Mouse (Mus musculus) frontal cortex, adult 2 months (tissue): Measurements from ENCODE around the gene Rbbp4. TPM values are rescaled to one million over a fixed set of nuclear protein-coding genes. Genes with fewer than 3 reads are reported as not detected.
"Not testable (repeated sequence)": the region's sequence is repeated elsewhere in the genome, so short reads cannot be mapped to it uniquely, and the experiment has no call there.

Experiments used
- DNase-seq, 2 experiments: peaks; one replicate each; pipeline ENCODE4 v3.0.0; 2022; ENCODE audit warnings: low spot score in 1 of 2; ENCODE audit errors: extremely low spot score in 1 of 2
- polyA plus RNA-seq: library from polyadenylated mRNA; depleted of rRNA; stranded (reverse); fragments of >200 nt; gene quantifications from 2 replicates; pipeline ENCODE4 v1.2.3, GENCODE M21; 2012; rRNA removed

The Rbbp4 gene
- 59.1 and 61.4 TPM in 2 replicates for polyA plus RNA-seq

GRCm38 (mm10) chr4:129335216-129336074 lies at the start of gene Rbbp4, which contains the start of gene Zbtb8os:
Rbbp4 (minus strand) TSS chr4:129335370.
Zbtb8os (plus strand) TSS chr4:129335695.
- DNase-seq = peak; percentile 97

DNA sequence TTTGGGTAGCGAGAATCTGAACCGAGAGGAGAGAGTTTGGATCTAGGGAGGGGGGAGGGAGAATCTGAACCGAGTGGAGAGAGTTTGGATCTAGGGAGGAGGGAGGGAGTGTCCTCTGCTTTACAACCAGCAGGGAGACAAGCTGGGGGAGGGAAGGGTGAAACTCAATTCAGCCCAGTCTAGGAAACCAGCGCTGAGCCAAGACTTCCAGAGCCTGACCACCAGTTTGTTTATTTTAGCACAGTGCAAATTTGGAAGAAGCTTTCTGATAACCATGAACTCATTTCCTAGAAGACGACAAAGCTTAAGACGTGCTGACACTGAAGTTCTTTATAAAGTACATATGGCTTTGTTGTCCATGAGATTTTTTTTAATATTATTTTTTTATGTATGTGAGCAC lies 49.3 kb upstream of the Rbbp4 start:
- no peak for DNase-seq

DNA sequence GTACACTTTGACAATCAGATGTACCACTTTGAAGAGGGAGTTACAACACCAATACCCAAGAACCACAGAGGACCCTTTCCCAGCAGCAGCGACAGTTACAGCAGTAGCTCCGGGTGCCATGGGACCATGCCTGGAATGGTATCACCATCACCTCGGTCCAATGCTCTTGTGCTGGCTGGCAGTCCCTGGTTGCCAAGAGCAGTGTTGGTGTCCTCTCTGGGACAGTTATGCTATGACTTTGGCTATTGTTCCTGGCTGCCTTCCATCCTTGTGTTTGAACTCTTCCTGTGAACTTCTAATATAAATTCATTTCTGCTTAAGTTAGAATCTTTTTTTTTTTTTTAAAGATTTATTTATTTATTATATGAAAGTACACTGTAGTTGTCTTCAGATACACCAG lies 48.4 kb upstream of the Rbbp4 start:
- no peak for DNase-seq

- no peak for DNase-seq
Observed at GRCm38 (mm10) chr4:129382488-129382887, 47.3 kb upstream of the Rbbp4 start.

GRCm38 (mm10) chr4:129382029-129382428 lies 46.9 kb upstream of the Rbbp4 start:
- no peak for DNase-seq

GRCm38 (mm10) chr4:129381148-129381547 lies 46.0 kb upstream of the Rbbp4 start:
- DNase-seq = peak in 1 of 2 experiments; percentile 30

- DNase-seq = no peak
Observed at GRCm38 (mm10) chr4:129379805-129380204, 44.6 kb upstream of the Rbbp4 start.

GRCm38 (mm10) chr4:129377601-129378390 lies 42.6 kb upstream of the Rbbp4 start, which contains the start of gene Zbtb8a:
Zbtb8a (minus strand) TSS chr4:129378116.
- peak in 1 of 2 experiments; percentile 24 for DNase-seq

DNA sequence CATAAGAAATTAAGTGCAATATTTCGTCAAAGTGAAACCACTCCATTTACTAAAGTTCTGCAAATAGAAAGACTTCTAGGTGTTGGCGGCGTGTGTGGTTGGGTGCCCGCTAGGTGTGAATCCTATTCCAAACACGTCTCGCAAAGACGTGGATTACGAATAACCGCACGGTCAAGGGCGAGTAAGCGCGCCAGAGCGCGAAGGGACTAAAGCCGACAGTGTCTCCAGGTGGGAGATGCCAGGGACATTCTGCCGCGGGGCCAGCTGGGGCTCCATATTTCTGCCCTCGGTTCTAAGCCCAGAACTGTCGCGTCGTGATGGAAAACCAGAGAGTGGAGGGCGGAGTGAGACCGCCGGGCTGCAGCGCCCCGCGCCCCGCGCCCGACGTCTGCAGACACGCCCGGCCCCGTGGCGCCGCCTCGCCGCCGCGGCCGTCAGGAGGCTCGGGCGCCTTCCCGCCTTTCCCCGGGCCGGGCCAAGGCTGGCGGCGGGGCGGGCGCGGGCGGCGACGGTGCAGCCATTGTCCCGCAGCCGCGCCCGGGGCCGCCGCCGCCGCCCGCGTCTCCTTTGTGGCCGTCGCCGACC lies 41.9 kb upstream of the Rbbp4 start:
- DNase-seq = peak in 1 of 2 experiments; percentile 31

GRCm38 (mm10) chr4:129375821-129376220 lies 40.7 kb upstream of the Rbbp4 start:
- DNase-seq = no peak

DNA sequence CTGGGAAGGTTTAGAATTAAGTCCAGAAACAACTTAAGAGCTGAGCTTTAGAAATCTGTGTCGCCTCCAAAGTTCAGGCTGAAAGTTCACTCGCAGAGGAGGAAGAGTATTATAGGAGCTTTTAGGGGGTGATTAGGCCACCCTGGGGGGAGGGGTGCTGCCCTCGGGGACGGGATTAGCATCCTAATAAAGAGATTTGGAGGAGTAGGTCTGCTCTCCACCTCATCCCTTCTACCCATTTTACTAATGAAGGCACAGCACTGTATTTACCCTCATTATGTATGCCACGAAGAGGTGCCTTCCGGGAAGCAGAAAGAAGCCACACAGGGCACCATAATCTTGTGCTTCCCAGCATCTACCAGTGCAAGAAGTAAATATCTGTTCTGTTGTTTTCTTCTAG lies 39.8 kb upstream of the Rbbp4 start:
- DNase-seq = no peak

- no peak for DNase-seq
Observed at GRCm38 (mm10) chr4:129374219-129374755, 39.1 kb upstream of the Rbbp4 start.

DNA sequence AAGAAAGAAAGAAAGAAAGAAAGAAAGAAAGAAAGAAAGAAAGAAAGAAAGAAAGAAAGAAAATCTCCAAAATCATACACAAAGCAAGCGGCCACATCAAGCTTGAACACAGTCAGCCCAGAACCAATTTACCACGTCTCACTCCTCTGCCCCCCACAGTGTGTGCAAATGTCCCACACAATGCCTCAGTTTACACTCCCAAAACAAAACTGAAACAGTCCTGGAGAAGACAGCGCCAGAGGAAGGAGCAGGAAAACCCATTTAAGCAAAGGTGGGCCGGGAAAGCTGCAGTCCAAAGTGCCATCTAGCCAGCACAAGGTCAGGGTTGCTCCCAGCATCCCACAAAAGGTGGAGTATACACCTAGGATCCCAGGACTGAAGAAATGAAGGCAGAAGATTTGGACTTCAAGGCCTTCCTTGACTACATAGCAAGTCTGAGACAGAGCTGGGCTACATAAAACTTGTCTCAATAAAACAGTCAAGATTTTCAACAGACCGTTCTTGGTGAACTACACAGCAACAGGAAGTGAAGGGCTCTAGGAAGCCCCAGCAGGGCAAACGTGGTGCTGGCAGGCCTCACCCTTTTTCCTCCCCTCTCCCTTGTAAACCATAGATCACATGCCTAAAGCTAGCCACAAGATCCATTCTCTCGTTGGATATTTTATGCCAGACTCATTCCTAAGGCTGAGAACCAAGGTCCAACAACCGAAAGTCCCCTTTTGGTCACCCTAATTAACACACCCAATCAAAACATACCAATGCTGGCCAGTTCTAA lies 38.2 kb upstream of the Rbbp4 start:
- no peak for DNase-seq

DNA sequence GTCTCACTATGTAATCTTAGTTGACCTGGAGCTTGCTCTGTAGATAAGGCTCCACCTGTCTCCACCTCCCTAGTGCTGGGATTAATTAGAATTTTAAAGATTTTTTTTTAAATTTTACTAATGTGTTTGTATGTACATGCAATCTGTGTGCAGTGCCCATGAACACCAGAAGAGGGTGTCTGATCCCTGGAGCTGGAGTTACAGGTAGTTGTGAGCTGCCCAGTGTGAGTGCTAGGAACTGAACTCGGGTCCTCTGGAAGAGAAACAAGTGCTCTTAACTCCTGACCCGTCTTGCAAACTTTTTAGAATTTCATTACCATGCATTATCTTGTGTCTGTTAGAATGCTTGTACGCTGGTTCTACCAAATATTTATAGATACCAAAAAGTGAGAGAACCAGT lies 36.2 kb upstream of the Rbbp4 start:
- no peak for DNase-seq

GRCm38 (mm10) chr4:129365224-129365623 lies 30.1 kb upstream of the Rbbp4 start:
- no peak for DNase-seq

GRCm38 (mm10) chr4:129364379-129364778 lies 29.2 kb upstream of the Rbbp4 start:
- DNase-seq = no peak

DNA sequence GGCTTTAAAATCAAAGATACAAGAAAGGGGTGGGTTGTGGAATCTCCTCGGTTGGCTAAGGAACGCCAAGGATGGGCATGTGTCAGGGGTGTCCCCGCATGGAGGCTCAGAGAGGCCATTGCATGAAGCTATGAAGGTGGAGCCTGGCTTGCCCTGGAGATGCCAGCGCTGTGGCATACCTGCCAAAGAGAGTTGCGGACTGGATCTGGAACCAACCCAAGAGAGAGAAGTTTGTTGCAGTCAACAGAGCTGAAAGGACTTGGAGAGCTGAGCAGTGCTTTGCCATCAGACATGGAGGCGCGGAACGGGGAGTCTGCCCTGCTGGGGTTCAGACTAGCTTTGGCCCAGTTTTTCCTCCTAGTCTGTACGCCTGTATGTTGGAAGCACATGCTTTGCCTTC lies 28.3 kb upstream of the Rbbp4 start:
- no peak for DNase-seq

- no peak for DNase-seq
Observed at GRCm38 (mm10) chr4:129362771-129363170, 27.6 kb upstream of the Rbbp4 start.

- DNase-seq = not testable (repeated sequence)
Observed at GRCm38 (mm10) chr4:129362238-129362637, 27.1 kb upstream of the Rbbp4 start.

- DNase-seq = no peak
Observed at GRCm38 (mm10) chr4:129357613-129358163, 22.5 kb upstream of the Rbbp4 start.
